Mouse (Mus musculus): Measurements from ENCODE around the gene Radil. TPM values are rescaled to one million over a fixed set of nuclear protein-coding genes. Genes with fewer than 3 reads are reported as not detected.

Gene Radil
- polyA plus RNA-seq (2015; fragmentation: Nextera tagmentation; extraction: Ambion mirVana), result 1.8 and 2.5 TPM in 2 replicates

GRCm38 (mm10) chr5:142550706-142551652, at the start of gene Radil:
TSS of gene Radil (minus strand) at chr5:142551098.
- H3K4me1 ChIP-seq (replicated peaks), result peaks cover 9% of the 10 kb centered on the region
- peak; percentile 97 for ATAC-seq
- H3K9ac ChIP-seq, result peak within 1 kb of the TSS; percentile 54
- H3K9me3 ChIP-seq, result no peaks in the 10 kb centered on the region
- 0 out of 2 replicates have a peak, but pooled peaks cover 5% of the 10 kb centered on the region for H3K27me3 ChIP-seq (replicated peaks)
- peak within 1 kb of the TSS; percentile 64 for H3K4me3 ChIP-seq (replicated peaks)
- H3K27ac ChIP-seq, result 0 out of 2 replicates have a peak within 1 kb of the TSS, but pooled peaks have one; percentile 30
- peak within 1 kb of the TSS; percentile 100 for H3K4me2 ChIP-seq (replicated peaks)
- 3% methylated on average over 80 of the region's 80 CpGs for WGBS
- no peaks in the 10 kb centered on the region for H3K36me3 ChIP-seq

- peak; percentile 55; the same call in 1 of the 2 replicates for ATAC-seq
- H3K9me3 ChIP-seq, result no peaks in the 10 kb centered on the region
- H3K27ac ChIP-seq, result no peak overlapping the region
- WGBS, result 54% methylated on average over 6 of the region's 6 CpGs
- no peak overlapping the region for H3K9ac ChIP-seq
- H3K27me3 ChIP-seq (replicated peaks), result no peaks in the 10 kb centered on the region
- H3K36me3 ChIP-seq, result no peaks in the 10 kb centered on the region
- H3K4me2 ChIP-seq (replicated peaks), result no peak overlapping the region
- H3K4me1 ChIP-seq (replicated peaks), result peaks cover 4% of the 10 kb centered on the region; the same call in 1 of the 2 replicates
- H3K4me3 ChIP-seq (replicated peaks), result no peak overlapping the region
These were observed 46.9 kb upstream of the Radil start for GRCm38 (mm10) chr5:142597648-142598390.

- 81% methylated on average over 6 of the region's 6 CpGs for WGBS
- H3K9me3 ChIP-seq, result no peaks in the 10 kb centered on the region
- no peak for ATAC-seq
These were observed 45.8 kb upstream of the Radil start for GRCm38 (mm10) chr5:142596723-142597122.

GRCm38 (mm10) chr5:142595698-142596097, 44.8 kb upstream of the Radil start:
- 71% methylated on average over 3 of the region's 3 CpGs for WGBS
- no peak for ATAC-seq
- H3K9me3 ChIP-seq, result no peaks in the 10 kb centered on the region
- no peaks in the 10 kb centered on the region for H3K36me3 ChIP-seq
- no peaks in the 10 kb centered on the region for H3K27me3 ChIP-seq (replicated peaks)
- no peak overlapping the region for H3K4me3 ChIP-seq (replicated peaks)
- peaks cover 4% of the 10 kb centered on the region; the same call in 1 of the 2 replicates for H3K4me1 ChIP-seq (replicated peaks)
- H3K4me2 ChIP-seq (replicated peaks), result no peak overlapping the region
- no peak overlapping the region for H3K27ac ChIP-seq
- H3K9ac ChIP-seq, result no peak overlapping the region

More at GRCm38 (mm10) chr5:142596723-142597122, 45.8 kb upstream of the Radil start:
- H3K27me3 ChIP-seq (replicated peaks), result no peaks in the 10 kb centered on the region
- peaks cover 4% of the 10 kb centered on the region; the same call in 1 of the 2 replicates for H3K4me1 ChIP-seq (replicated peaks)
- H3K9ac ChIP-seq, result no peak overlapping the region
- H3K36me3 ChIP-seq, result no peaks in the 10 kb centered on the region
- H3K4me2 ChIP-seq (replicated peaks), result no peak overlapping the region
- no peak overlapping the region for H3K4me3 ChIP-seq (replicated peaks)
- no peak overlapping the region for H3K27ac ChIP-seq

- no peaks in the 10 kb centered on the region for H3K9me3 ChIP-seq
- H3K4me1 ChIP-seq (replicated peaks), result no peaks in the 10 kb centered on the region
- no peak overlapping the region for H3K4me2 ChIP-seq (replicated peaks)
- no peaks in the 10 kb centered on the region for H3K27me3 ChIP-seq (replicated peaks)
- H3K9ac ChIP-seq, result no peak overlapping the region
- WGBS, result 78% methylated on average over 6 of the region's 6 CpGs
- H3K4me3 ChIP-seq (replicated peaks), result no peak overlapping the region
- H3K27ac ChIP-seq, result no peak overlapping the region
- no peaks in the 10 kb centered on the region for H3K36me3 ChIP-seq
- no peak for ATAC-seq
These were observed 40.2 kb upstream of the Radil start for GRCm38 (mm10) chr5:142590953-142591616.

- H3K4me1 ChIP-seq (replicated peaks), result no peaks in the 10 kb centered on the region
- no peak overlapping the region for H3K4me3 ChIP-seq (replicated peaks)
- no peak overlapping the region for H3K4me2 ChIP-seq (replicated peaks)
- no peaks in the 10 kb centered on the region for H3K36me3 ChIP-seq
- H3K9ac ChIP-seq, result no peak overlapping the region
- H3K9me3 ChIP-seq, result no peaks in the 10 kb centered on the region
- no peaks in the 10 kb centered on the region for H3K27me3 ChIP-seq (replicated peaks)
- no peak overlapping the region for H3K27ac ChIP-seq
- ATAC-seq, result peak; percentile 41; the same call in 1 of the 2 replicates
- WGBS, result 62% methylated on average over 14 of the region's 14 CpGs
These were observed 32.8 kb upstream of the Radil start for GRCm38 (mm10) chr5:142583616-142584126.

GRCm38 (mm10) chr5:142581517-142581916, 30.6 kb upstream of the Radil start:
- H3K27ac ChIP-seq, result no peak overlapping the region
- WGBS, result 9% methylated on average over 5 of the region's 5 CpGs
- no peak overlapping the region for H3K4me2 ChIP-seq (replicated peaks)
- no peak for ATAC-seq
- H3K9me3 ChIP-seq, result no peaks in the 10 kb centered on the region
- no peaks in the 10 kb centered on the region for H3K4me1 ChIP-seq (replicated peaks)
- no peaks in the 10 kb centered on the region for H3K27me3 ChIP-seq (replicated peaks)
- H3K36me3 ChIP-seq, result no peaks in the 10 kb centered on the region
- H3K4me3 ChIP-seq (replicated peaks), result no peak overlapping the region
- no peak overlapping the region for H3K9ac ChIP-seq

DNA sequence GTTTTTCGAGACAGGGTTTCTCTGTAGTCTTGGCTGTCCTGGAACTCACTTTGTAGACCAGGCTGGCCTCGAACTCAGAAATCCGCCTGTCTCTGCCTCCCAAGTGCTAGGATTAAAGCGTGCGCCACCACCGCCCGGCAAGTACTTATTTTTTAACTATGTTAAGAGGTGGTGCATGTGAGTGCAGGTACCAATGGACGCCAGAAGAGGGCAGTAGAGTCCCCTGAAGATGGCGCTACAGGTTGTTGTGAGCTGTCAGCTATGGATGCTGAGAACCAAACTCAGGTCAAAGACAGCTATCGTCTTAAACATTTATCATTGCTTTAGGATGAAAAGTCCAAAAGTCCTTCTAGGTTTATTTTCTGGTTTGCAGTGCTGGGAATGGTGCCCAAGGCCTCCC, 27.3 kb upstream of the Radil start:
- 88% methylated on average over 10 of the region's 10 CpGs for WGBS
- no peaks in the 10 kb centered on the region for H3K9me3 ChIP-seq
- H3K27me3 ChIP-seq (replicated peaks), result no peaks in the 10 kb centered on the region
- H3K4me3 ChIP-seq (replicated peaks), result no peak overlapping the region
- H3K4me1 ChIP-seq (replicated peaks), result no peaks in the 10 kb centered on the region
- no peak overlapping the region for H3K27ac ChIP-seq
- ATAC-seq, result no peak
- no peak overlapping the region for H3K4me2 ChIP-seq (replicated peaks)
- no peak overlapping the region for H3K9ac ChIP-seq
- H3K36me3 ChIP-seq, result no peaks in the 10 kb centered on the region

DNA sequence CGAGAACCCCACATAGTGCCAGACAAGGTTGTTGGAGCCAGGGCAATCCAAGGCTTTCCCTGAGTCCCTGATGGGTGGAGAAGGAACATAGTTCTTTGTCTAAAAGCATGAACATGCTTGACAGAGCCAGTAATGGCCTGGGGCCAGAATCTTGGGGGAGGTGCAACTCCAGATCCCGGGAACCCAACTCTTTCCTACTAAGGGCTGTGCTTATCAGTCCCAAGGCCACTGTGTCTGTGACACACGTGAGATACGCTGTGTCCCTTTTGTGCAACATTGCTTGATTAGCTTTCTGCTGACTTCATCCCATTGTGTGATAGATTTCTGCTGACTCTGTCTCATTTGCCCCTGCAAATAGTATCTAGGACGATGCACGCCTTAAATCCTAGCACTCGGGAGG, 25.9 kb upstream of the Radil start:
- Histone ChIP-seq H3K27ac (no peak overlapping the region), H3K4me2 (replicated peaks) (no peak overlapping the region), H3K4me1 (replicated peaks) (no peaks in the 10 kb centered on the region), H3K4me3 (replicated peaks) (no peak overlapping the region), H3K36me3 (no peaks in the 10 kb centered on the region), H3K9me3 (no peaks in the 10 kb centered on the region), H3K27me3 (replicated peaks) (no peaks in the 10 kb centered on the region), H3K9ac (no peak overlapping the region)
- 77% methylated on average over 7 of the region's 7 CpGs for WGBS
- peak; percentile 45; the same call in 1 of the 2 replicates for ATAC-seq

- no peak for ATAC-seq
- 82% methylated on average over 8 of the region's 8 CpGs for WGBS
- no peak overlapping the region for H3K9ac ChIP-seq
These were observed 23.6 kb upstream of the Radil start for GRCm38 (mm10) chr5:142574323-142575057.

DNA sequence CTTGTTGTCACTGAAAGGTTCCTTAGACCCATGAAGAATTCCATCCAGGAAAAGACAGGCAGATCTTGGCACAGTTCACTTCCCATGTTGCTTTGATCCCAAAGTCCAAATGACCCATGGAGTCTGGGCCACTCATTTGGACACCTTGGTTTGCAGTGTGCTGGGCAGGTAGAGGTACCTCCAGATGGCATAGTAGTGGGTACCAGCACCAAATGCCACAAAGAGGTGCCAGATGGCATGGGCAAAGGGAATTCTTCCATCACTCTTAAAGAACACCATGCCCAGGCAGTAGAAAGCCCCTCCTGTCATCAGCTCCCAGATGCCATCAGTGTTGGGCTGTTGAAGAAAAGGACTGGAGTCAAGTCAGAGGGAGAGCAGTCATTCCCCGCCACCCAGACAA, 13.7 kb upstream of the Radil start:
- no peaks in the 10 kb centered on the region for H3K4me1 ChIP-seq (replicated peaks)
- 93% methylated on average over 1 of the region's 1 CpGs for WGBS
- H3K36me3 ChIP-seq, result no peaks in the 10 kb centered on the region
- no peaks in the 10 kb centered on the region for H3K9me3 ChIP-seq
- no peak for ATAC-seq
- H3K27ac ChIP-seq, result no peak overlapping the region
- no peak overlapping the region for H3K4me3 ChIP-seq (replicated peaks)
- H3K9ac ChIP-seq, result no peak overlapping the region
- H3K4me2 ChIP-seq (replicated peaks), result no peak overlapping the region
- H3K27me3 ChIP-seq (replicated peaks), result no peaks in the 10 kb centered on the region

More at GRCm38 (mm10) chr5:142574323-142575057, 23.6 kb upstream of the Radil start:
- Histone ChIP-seq H3K27me3 (replicated peaks) (no peaks in the 10 kb centered on the region), H3K4me3 (replicated peaks) (no peak overlapping the region), H3K4me2 (replicated peaks) (no peak overlapping the region), H3K9me3 (no peaks in the 10 kb centered on the region), H3K36me3 (no peaks in the 10 kb centered on the region), H3K4me1 (replicated peaks) (no peaks in the 10 kb centered on the region), H3K27ac (no peak overlapping the region)

Measured in intestine, embryonic 15.5 days (tissue).